Mouse (Mus musculus) myocyte (in vitro differentiated cells): ENCODE results near the gene Cela3a.

Experiments used
- MAX ChIP-seq: IDR thresholded peaks from one replicate; pipeline ENCODE4 v1.6.1; 2011; ENCODE audit warnings: low read depth, mild to moderate bottlenecking, control low read depth
- POLR2A ChIP-seq: IDR thresholded peaks from one replicate; pipeline ENCODE4 v1.6.1; 2011; ENCODE audit warnings: low read depth, mild to moderate bottlenecking, control low read depth, moderate library complexity; ENCODE audit not compliant: insufficient read length
- POLR2AphosphoS2 ChIP-seq: IDR thresholded peaks from one replicate; pipeline ENCODE4 v1.6.1; 2011; ENCODE audit warnings: low read depth, control low read depth; ENCODE audit not compliant: insufficient read length

DNA sequence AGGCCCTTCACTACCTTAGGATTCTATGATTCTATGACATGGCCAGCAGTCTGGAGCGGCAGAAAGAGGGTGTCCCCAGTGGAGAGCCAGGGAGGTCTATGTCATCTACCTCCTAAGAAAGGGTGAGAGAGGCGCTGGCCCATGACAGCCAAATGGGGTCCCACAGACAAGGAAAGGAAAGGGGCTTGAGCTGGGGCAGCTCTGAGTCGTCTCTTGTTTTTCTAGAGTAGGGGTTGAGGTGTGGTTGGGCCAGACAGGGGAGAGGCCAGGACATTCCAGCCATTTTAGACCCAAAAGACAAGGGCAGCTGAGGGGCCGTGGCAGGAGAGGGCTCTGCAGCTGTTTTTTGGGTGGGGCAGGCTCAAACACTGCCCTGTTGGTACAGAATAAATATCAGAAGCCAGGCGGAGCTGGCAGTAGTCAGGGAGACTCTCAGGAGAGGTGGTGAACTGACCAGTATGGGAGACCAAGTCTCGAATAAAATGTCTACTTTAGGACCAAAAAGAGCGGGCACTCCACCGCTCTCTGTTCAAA is 43.7 kb upstream of the Cela3a start, which contains the start of gene 1700013G24Rik:
- peak; percentile 48 for TF ChIP-seq POLR2A
- no peak for TF ChIP-seq MAX
- peak; percentile 12 for TF ChIP-seq POLR2AphosphoS2
